Mouse (Mus musculus) A20 (cell line): ENCODE measurements around the gene Shmt2.

Experiments used
- DNase-seq: peaks from one replicate; pipeline ENCODE4 v3.0.0-alpha.2; 2011; ENCODE audit warnings: low read depth, low spot score

Gene Shmt2

DNA sequence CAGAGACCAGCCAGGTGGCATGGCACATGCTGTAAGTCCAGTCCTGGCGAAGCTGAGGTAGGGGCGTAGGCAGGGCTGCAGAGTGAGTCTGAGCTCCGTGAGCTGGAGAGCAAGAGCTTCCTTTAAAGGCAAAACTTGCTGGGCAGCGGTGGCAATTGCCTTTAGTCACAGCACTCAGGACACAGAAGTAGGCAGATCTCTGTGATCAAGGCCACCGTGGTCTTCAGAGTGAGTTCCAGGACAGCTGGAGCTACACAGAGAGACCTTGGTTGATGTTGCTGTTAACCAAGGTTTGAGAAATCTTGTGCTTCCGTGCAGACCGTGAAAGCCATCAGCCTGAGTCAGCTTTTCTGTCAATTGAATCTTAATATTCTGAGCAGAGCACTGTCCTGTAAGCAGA, 44.9 kb downstream of the Shmt2 start:
- no peak for DNase-seq

GRCm38 (mm10) chr10:127476541-127476940, 45.7 kb downstream of the Shmt2 start:
- DNase-seq, result no peak

DNA sequence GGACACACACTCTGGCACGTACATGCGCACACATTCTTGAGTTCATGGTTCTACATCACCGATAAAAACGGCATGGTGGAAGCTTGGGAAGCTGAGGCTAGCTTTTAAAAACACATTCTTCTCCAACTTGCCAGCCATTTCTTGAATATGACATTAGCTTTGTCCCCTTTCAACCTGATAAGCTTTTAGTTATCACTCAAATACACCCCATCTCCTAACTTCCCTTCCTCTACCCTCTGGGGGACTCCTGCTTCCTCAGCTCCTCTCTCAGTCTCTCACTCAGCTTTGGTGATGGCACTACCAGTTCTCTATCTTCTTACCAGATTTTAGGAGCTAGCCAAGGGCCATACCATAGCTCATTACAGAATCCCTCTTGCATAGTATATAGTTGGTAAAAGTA, 47.1 kb downstream of the Shmt2 start:
- no peak for DNase-seq

- no peak for DNase-seq
These were observed 49.5 kb downstream of the Shmt2 start for GRCm38 (mm10) chr10:127472722-127473121.

- no peak for DNase-seq
These were observed 50.8 kb downstream of the Shmt2 start for GRCm38 (mm10) chr10:127471281-127471988.
